Mouse (Mus musculus) kidney, adult 9 months (tissue): ENCODE results near the gene Gm49361.
"Not testable (repeated sequence)": the region's sequence is repeated elsewhere in the genome, so short reads cannot be mapped to it uniquely, and the experiment has no call there.

ENCODE experiments used
- DNase-seq: peaks from one replicate; pipeline ENCODE4 v3.0.0; 2022

Gm49361 gene

DNA sequence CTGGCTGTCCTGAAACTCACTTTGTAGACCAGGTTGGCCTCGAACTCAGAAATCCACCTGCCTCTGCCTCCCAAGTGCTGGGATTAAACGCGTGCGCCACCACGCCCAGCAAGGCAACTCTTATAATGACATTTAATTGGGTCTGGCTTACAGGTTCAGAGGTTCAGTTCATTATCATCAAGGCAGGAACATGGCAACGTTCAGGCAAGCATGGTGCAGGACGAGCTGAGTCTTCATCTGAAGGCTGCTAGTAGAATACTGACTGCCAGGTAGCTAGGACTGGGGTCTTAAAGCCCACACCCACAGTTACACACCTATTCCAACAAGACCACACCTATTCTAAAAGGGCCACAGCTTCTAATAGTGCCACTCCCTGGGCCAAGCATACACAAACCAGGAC is 57.8 kb downstream of the Gm49361 start:
- not testable (repeated sequence) for DNase-seq

DNA sequence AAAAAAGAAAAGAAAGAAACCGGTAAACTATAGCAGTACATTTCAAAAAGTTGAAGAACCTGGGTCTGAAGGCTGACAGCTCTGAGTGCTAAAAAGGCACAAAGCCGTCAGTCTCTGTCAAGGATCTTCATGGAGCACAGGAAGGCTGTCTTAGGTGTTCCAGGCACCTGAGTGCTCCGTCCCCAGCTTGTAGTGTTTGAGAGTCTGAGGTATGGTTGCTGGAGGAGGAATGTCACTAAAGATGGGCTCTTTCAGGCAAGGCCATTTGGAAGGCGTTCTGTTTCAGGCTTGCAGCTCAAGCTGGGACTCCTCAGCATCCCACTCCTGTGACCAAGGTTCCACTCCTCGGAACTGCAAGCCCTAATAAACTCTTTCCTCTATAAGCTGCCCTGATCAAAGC is 58.5 kb downstream of the Gm49361 start:
- no peak for DNase-seq

DNA sequence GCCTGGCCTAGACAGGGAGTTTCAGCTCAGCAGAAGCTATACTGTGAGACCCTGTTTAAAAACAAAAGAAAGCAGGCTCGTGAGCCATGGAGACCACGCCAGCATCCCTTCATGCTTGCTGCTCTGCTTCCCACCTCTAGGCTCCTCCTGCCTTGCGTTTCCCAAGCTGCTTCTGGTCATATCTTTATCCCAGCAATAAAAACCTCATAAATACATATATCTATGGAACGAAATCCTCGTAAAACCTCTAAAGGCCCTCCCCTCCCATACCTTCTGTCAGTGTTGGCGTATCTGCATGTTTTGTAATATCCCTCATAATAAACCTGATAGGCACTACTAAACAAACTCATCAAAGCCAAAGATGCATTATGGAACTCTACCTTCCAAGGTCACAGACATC is 59.3 kb downstream of the Gm49361 start:
- DNase-seq: no peak

DNA sequence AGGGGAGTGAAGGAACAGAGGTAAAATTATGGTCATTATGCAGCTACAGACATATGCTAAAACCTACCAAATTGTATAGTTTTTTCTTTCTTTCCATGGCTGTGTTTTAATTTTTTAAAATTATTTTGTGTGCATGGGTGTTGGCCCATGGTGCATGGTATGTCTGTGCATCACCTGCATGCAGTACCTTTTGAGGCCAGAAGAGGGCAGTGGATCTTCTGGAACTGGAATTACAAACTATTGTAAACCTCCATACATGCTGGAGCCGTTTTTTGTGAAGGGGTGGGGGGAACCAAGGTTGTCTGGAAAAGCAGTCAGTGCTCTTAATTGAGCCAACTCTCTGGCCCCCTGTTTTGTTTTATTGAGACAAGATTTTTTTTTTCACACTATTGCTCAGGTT is 61.3 kb downstream of the Gm49361 start:
- peak; percentile 73 for DNase-seq

DNA sequence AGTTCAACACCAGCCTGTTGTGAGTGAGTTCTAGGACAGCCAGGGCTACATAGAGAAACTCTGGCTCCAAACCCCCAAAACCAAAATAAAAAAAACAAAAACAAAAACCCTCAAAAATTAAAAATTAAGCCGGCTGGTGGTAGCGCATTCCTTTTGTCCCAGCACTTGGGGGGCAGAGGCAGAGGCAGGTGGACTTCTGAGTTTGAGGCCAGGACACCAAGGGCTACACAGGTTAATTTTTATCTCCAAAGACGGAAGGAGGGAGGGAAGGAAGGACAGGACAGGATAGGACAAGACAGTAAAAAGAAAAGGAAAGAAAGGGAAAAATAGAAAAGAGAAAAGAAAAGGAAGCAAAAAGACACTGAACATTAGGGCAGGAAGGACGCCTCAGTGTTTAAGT is 63.2 kb downstream of the Gm49361 start:
- DNase-seq: peak; percentile 60

DNA sequence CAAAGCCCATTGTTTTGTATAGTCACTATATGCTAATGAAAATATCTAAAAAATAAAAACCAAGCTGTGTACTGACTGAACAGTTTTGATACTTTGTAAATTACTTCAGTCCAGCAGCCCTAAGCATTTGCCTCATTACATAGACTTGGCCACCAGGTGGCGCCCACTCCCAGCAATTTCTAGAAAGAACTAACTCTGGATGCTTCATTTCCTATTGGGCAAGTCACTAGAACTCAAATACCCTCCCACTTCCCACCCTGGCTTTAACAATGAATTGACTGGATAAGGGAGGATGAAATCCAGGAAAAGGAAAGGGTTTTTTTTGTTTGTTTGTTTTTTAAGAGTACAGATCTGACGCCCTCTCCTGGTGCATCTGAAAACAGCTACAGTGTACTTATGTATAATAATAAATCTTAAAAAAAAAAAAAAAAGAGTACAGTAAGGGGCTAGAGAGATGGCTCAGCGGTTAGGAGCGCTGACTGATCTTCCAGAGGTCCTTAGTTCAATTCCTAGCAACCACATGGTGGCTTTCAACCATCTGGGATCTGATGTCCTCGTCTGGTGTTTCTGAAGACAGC is 65.9 kb downstream of the Gm49361 start:
- DNase-seq: peak; percentile 88

DNA sequence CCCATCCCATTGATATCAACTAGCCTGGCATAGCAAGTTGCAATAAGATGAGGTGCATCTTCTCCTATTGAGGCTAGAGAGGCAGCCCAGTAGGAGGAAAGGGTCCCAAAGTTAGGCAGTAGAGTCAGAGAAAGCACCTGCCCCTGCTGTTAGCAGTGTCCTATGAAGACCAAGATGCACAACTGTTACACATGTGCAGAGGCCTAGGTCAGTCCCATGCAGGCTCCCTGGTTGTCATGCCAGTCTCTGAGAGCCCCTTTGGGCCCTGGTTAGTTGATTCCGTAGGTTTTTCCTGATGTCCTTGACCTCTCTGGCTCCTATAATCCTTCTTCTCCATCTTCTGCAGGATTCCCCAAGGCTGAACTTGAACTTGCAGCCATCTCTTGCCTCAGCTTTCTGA is 66.4 kb downstream of the Gm49361 start:
- DNase-seq: no peak

DNA sequence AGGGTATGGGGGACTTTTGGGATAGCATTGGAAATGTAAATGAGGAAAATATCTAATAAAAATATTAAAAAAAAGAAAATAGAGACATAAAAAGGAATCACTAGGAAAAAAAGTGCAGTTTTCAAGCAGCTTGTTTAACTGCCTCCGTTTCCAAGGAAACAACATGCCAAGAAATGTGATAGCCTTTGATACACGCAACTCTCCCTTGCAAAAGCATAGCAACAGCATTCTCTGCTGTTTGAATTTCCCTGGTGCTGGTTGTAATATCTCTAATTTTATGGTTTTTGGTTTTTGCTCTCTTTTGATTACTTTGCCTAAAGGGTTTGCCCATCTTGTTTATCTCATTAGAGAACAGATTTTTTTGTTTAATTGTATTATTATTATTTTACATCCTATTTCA is 70.4 kb downstream of the Gm49361 start:
- no peak for DNase-seq

DNA sequence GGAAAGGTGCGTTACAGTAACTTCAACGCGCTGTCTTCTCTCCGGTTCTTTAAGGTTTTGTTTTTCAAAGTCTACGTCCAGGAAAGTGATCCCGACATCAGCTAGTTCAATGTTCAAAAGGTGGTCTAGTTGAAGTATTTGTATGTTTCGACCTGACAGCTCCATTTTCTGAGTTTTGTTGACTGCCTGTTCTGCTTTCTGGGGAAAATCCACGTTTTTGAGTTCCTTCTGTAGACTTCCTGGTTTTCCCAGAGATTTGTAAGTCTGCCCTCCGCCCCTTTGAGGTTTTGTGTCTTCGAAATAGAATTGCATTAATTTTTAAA is 80.3 kb downstream of the Gm49361 start:
- DNase-seq: no peak

DNA sequence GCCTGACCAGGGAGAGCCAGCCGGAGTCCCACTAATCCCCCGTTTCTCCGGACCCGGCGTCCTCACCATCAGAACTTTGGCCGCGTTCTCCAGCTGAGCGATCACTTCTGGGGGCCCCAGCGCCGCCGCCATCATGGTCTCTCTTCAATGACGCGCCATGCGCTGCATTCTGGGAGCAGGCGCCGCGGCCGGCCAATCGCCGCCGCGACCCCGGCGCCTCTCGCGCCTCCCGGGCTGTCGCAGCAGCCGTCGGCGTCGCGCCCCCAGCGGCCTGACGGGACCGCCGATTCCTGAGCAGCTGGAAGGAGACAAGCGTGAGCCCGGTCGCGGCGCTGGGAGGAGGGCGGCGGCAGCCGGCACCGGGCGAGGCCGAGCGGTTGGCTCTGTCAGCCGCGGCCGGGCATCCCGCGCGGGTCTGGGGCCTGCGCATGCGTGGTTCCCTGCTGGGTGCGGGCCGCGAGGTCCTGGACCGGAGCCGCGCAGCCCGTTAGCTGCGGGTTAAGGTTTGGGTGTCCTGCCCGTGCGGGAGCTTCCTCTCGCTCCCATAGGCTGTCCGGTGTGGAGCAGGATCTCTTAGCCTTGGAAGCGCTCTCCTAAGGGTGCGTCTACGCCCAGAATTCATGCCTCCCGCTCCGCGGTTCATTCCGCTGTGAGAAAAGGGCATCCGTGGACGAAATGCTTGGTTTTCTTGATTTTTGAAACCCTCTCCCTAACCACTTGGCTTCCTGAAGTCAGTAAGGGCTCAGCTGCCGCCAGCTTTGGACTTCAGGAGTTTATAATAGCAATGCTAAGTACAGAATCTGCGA is 80.9 kb downstream of the Gm49361 start, which contains the start of gene Xpo4:
Gene Xpo4 (minus strand): TSS at position 609 of the 806 bp plus-strand sequence.
- peak; percentile 74 for DNase-seq

DNA sequence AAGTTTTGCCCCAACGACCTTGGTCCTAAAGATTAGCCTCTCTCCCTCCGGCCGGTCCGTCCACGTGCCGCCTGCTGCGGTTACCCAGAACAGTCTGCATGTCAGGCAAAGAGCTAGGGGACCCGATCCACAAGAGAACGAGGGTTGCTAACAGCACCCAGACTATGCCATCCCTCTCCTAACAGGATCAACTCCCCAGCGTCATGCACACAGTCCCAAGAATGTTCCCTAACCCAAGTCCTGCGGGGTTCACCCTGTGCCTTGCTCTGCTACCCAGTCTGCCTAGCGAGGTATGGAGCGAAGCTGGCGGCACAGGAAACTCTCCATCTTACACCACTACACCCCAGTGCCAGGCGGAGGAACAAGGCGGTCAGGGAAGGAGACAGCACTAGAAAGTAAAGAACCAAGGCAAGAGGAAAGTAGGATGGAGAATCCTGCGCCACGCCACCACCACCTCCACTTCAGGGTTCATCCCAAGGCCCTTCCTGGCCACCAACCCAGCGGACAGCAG is 81.5 kb downstream of the Gm49361 start:
- DNase-seq: peak; percentile 42

DNA sequence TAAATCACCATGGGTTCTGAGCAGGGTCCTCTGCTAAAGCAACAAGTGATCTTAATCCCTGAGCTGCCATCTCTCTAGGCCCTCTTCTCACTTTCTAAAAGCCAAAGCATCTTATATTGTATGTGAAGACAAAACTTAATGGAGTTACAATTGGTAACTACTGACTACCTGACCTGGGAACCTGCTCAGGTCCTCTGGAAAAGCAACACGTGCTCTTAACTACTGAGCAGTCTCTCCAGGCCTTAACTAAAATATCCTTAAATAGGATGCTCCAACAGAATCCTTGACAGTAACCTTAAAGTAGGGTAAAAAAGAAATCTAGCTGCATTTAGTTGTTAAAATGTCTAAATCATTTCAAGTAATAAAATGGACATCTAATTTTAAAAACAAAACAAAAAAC is 82.3 kb downstream of the Gm49361 start:
- no peak for DNase-seq

DNA sequence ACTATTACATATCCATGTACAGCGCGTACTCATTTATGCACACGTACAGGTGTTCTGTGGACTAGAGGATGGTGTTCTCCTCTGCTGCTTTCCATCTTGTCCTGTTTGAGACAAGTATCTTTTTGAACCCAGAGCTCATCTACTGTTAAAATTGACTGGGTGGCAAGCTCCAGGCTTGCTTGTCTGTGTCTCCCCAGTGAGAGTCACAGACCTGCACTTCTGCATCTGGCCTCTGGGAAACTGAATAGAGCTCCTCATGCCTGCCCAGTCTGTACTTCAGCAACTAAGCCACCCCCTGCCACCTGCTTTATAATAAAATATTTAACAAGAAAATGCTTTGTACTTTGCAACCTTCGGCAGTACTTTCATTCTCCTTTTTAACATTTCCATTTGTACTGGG is 87.6 kb downstream of the Gm49361 start:
- no peak for DNase-seq

DNA sequence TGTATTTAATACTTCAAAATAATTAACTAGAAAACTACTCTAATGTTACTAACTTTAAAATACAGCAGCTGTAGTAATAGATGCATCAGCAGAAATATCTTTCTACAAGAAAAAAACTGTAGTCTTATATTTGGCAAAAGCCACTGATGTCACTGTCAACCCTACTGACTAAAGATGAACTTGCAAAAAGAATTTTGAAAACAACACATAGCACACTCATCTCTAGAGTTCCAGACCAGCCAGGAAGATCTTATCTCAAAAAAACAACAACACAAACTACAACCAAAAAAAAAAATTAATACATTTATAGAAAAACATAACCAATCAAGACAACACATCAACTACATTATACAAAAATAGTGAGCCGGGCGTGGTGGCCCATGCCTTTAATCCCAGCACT is 88.4 kb downstream of the Gm49361 start:
- DNase-seq: no peak

DNA sequence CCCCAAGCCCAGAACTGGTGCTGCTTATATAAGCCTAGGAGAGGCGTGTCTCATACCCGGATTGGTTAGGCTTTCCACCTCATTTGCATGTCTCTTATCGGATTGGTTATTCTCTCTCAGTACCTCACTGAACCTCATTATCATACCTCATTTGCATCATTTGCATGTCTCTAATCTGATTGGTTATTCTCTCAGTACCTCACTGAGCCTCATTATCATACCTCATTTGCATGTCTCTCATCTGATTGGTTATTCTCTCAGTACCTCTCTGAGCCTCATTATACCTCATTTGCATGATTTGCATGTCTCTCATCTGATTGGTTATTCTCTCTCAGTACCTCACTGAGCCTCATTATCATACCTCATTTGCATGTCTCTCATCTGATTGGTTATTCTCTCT is 89.4 kb downstream of the Gm49361 start:
- DNase-seq: not testable (repeated sequence)

DNA sequence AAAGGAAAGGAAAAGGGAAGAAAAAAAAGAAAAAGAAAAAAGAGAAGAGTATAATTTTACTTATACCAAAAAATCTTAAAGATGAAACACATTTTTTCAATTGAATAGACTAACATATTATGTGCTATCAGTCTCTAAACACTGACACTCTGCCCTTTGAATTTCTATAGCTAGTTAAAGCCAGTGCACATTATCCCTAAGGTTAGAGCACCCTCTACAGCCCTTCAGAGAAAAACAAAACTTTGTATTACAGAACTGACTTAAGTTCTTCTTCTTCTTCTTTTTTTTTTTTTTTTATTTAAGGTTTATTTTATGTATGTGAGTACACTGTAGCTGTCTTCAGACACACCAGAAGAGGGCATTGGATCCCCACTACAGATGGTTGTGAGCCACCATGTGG is 96.4 kb downstream of the Gm49361 start:
- DNase-seq: no peak

DNA sequence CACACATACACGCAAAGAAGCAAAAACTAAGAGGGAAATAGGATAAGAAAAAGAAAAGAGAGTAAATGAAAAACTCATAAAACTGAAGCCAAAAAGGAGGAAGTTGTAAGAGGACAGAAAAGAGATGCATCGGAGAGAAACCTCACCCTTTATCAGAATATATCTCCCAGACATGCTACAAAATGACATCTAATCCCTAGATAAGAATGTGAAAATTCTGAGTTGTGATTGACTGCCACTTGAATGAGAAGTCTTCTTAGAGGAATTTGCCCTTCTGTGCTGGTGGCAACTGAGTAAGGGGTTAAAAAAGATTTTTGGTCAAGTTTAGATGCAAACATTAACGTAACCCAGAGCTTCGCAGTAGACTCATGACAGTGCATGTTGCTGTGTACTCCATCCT is 99.7 kb downstream of the Gm49361 start:
- DNase-seq: no peak

DNA sequence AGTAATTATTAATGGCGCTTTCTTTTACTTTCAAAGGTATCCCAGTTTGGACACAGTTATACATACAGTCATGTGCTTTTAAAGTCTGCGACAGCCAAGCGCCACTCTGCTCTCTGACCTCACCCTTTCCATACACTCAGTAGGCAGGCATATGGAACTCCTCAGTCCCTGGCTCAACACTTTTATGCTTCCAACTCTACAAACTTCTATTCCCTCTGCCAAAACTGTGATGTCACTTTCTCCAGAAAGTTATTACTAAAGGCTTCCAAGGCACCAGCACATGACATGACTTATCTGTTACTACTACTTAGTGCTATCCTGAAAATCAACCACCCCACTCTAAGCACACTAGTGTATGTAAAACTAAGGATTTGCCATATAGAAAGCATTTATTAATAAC is 106.8 kb downstream of the Gm49361 start:
- DNase-seq: no peak

DNA sequence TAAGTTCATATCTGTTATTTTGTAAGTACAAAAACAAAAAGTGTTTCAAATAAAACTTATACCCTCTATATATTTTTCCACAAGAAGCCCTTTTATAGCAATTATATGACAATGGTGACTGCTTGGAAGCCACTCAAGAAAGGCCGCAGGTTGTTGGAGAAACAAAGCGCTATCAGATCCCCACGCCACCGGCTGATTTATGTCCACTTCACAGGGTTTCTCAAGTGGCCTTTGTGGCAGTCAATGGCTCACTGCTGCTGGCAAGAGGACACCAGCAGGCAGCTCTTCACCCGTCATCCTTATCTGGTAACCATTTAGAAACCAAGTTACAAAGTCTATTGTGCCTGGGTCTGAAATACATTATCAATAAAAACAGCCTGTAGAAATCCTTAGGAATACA is 111.8 kb downstream of the Gm49361 start:
- DNase-seq: no peak

DNA sequence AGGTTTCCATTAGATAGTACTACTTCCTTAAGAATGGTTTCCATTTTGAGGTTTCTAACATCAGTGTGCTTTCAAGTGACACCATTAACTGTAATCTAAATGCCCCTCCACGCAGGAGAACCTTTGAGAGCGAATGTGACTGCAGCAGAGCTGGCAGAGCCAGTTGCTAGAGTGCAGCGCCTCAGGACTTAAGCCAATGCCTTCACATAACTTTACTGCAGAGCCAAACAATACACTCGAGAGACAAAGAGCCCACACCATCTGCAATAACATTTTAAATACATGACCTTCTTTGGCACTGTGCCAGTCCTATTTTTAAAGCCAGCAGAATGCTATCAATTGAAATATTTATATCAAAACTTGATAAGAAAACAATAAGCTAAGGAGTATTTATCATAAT is 116.3 kb downstream of the Gm49361 start:
- DNase-seq: no peak

DNA sequence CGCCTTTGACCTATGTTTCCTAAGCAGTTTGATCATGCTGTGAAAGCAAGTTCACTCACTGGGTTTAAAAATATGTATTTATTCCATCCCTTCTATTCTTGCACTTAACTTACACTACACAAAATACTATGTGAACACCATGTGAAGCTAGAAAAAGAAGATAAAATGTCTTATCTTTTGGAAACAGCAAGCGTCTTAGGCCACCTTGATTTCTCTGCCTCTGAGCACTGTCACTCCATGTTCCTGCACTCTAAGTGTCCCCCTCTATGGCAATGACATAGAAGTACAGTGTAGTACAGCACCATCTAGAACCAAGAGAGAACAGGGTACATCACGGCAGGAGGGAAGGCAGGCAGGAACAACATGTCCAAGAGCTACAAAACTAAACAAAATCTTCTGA is 123.0 kb downstream of the Gm49361 start:
- DNase-seq: no peak

DNA sequence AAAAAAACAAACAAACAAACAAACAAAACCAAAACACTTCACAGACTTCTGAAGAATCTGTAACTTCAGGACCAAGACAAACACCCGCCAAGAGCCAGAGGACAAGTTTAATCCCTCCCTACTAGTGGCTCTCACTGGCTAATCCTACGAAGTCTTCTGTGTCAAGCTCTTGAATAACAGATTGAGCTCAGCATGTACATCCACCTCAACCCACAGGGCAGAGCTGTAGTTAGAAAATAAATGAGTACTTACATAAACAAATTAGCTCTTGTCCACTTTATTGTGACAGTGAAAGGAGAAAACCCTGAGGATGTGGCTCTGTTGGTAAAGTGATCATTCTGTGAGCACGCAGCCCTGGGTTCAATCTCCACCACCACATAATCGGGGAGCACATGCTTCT is 124.2 kb downstream of the Gm49361 start:
- DNase-seq: no peak

DNA sequence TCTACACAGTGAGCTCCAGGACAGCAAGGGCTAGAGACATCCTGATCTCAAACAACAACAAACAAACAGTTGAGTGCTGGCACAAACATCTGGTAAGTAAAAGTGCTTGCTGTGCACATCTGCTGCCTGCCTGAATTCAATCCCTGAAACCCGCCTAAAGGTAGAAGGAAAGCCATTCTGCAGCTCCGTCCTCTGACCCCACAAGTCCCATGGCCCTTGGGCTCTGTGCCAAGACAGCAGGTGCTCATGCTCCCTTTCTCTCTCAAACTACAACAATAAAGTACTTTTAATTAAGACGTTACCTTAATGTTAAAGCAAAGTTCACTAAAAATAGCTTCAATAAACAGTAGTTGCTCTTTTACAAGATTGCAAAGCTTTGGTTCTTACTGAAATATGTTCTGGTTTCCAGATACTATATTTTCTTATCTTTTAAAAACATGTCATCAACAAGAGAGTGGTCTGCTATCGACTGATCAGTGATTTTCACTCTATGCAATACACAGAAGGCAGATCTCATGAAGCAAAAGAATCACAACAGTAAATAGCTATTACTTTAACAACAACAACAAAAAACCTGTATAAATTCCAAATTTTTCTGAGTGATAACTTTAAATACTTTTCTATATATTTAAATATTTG is 125.2 kb downstream of the Gm49361 start:
- DNase-seq: peak; percentile 25

DNA sequence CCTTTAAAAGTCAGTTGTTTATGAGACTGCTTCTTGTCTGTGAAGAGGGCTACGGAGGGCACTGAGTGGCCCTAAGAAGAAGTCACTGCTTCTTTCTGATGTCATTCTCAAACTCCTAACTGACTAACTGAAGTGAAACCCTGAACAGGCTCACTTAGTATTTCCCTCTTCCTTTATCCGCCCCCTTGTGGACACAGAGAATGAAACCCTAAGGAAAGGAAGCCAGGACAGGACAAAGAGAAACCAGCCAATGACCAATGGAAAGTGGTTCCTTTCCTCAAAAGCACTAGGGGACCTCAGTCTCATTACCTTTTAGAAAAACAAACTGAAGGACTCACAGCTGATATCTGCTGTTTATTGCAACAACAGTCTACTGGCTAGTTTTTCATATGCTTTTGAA is 126.4 kb downstream of the Gm49361 start:
- DNase-seq: peak; percentile 55
